Mouse (Mus musculus): ENCODE results near the gene Abcc5. TPM values are rescaled to one million over a fixed set of nuclear protein-coding genes. Genes with fewer than 3 reads are reported as not detected.

Abcc5 gene
- total and polyA plus RNA-seq, 2 experiments from 2014 or later: 26.0 to 64.3 TPM

DNA sequence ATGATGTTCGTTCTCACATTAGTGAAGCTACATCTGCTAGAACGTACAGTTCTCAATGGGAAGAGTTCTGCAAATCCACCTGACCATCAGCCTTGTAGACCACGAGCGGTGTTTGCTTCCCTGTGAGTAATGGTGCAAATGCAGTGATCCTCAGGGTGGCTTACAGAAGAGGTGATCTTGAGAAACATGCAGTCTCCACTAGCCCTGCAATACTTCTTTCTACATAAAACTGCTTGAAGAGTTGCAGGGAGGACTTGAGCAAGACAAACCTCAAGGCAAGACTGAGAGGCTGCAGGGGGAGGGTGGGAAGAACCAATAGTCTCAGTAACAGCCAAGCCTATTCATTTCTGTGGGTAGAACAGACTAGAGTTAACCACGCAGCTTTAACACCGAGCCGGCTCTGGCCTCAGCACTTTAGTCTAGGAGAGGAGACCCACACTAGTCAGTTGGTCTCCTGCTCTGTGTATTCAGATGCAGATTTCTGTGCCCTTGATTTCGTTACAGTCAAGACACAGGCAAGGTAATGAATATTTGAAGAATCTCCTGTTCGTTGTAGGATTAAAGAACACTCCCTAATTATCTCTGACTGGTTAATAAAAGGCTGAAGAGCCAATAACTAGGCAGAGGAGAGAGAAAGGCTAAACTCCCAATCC, 66.4 kb downstream of the Abcc5 start:
- 85% methylated on average over 9 of the region's 9 CpGs for WGBS
- no peak for DNase-seq (ENCODE audit: low spot score)
- no peaks in the 10 kb centered on the region for H3K27me3 ChIP-seq (ENCODE audit: control insufficient read depth, insufficient read depth, low read length)
- TF ChIP-seq CTCF (IDR thresholded peaks at IDR 0.05; ENCODE audit: low read depth) (no peak), EP300 (IDR thresholded peaks at IDR 0.05; ENCODE audit: low read depth) (no peak)
- ATAC-seq (ENCODE audit: insufficient read depth, low read depth): no peak
- H3K27ac ChIP-seq (ENCODE audit: low read depth): no peak overlapping the region
- H3K4me2 ChIP-seq (ENCODE audit: low read depth, low read length): no peak overlapping the region
- H3K9ac ChIP-seq (replicated peaks; ENCODE audit: low read depth, low read length): no peak overlapping the region
- H3K4me1 ChIP-seq (ENCODE audit: control insufficient read depth, insufficient read depth): no peaks in the 10 kb centered on the region
- peaks cover 77% of the 10 kb centered on the region for H3K36me3 ChIP-seq (replicated peaks; ENCODE audit: control insufficient read depth, insufficient read depth, low read length)
- H3K4me3 ChIP-seq (ENCODE audit: low read depth, low read length): no peak overlapping the region
- H3K9me3 ChIP-seq (replicated peaks; ENCODE audit: control insufficient read depth, low read length): no peaks in the 10 kb centered on the region

DNA sequence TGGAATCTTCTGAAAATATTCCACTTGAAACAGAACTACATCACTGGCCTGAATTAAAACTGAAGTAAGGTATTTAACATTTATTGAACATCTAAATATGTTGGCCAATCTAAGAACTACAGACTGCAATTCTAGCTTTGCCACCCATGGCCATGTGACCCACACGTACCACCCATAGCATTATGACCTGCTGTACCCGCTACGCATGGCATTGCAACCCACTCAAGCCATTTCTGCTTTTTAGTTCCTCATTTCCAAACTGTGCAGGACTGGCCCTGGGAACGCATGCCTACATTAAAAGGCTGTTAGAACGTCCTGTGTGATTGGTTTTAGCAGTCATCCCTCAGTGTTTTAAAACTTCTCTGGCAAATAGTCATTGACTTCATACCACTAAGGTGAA, 68.4 kb downstream of the Abcc5 start:
- TF ChIP-seq EP300 (IDR thresholded peaks at IDR 0.05; ENCODE audit: low read depth) (no peak), CTCF (IDR thresholded peaks at IDR 0.05; ENCODE audit: low read depth) (no peak)
- no peak overlapping the region for H3K27ac ChIP-seq (ENCODE audit: low read depth)

DNA sequence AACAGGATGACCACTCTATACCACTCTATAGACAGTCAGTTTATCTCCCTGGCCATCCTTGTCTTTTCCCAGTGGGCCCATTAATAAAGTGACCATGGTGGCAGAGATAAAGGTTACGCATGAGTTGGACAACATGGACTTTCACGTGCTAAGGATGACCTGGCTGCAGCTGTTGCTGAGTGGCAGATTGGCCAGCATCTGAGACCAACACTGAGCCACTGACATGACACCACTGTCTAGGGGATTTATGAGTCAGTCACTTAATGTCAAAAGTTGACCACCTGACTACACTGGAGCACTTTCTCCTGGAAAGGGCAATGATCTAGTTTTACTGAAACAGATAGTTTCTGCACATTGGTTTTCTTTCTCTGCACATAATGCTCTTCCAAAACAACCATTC, 71.4 kb downstream of the Abcc5 start:
- H3K4me2 ChIP-seq (ENCODE audit: low read depth, low read length): no peak overlapping the region
- no peak overlapping the region for H3K4me3 ChIP-seq (ENCODE audit: low read depth, low read length)
- 86% methylated on average over 2 of the region's 2 CpGs for WGBS
- H3K27me3 ChIP-seq (ENCODE audit: control insufficient read depth, insufficient read depth, low read length): no peaks in the 10 kb centered on the region
- H3K36me3 ChIP-seq (replicated peaks; ENCODE audit: control insufficient read depth, insufficient read depth, low read length): peaks cover 65% of the 10 kb centered on the region
- H3K27ac ChIP-seq (ENCODE audit: low read depth): no peak overlapping the region
- TF ChIP-seq EP300 (IDR thresholded peaks at IDR 0.05; ENCODE audit: low read depth) (no peak), CTCF (IDR thresholded peaks at IDR 0.05; ENCODE audit: low read depth) (no peak)
- no peaks in the 10 kb centered on the region for H3K9me3 ChIP-seq (replicated peaks; ENCODE audit: control insufficient read depth, low read length)
- H3K9ac ChIP-seq (replicated peaks; ENCODE audit: low read depth, low read length): no peak overlapping the region
- no peaks in the 10 kb centered on the region for H3K4me1 ChIP-seq (ENCODE audit: control insufficient read depth, insufficient read depth)
- ATAC-seq (ENCODE audit: insufficient read depth, low read depth): no peak
- DNase-seq (ENCODE audit: low spot score): no peak

More for the DNA sequence above, 68.4 kb downstream of the Abcc5 start:
- Histone ChIP-seq H3K4me1 (ENCODE audit: control insufficient read depth, insufficient read depth) (no peaks in the 10 kb centered on the region), H3K4me3 (ENCODE audit: low read depth, low read length) (no peak overlapping the region), H3K36me3 (replicated peaks; ENCODE audit: control insufficient read depth, insufficient read depth, low read length) (peaks cover 70% of the 10 kb centered on the region), H3K9ac (replicated peaks; ENCODE audit: low read depth, low read length) (no peak overlapping the region), H3K9me3 (replicated peaks; ENCODE audit: control insufficient read depth, low read length) (no peaks in the 10 kb centered on the region), H3K27me3 (ENCODE audit: control insufficient read depth, insufficient read depth, low read length) (no peaks in the 10 kb centered on the region), H3K4me2 (ENCODE audit: low read depth, low read length) (no peak overlapping the region)
- DNase-seq (ENCODE audit: low spot score) (no peak), ATAC-seq (ENCODE audit: insufficient read depth, low read depth) (no peak)
- 91% methylated on average over 5 of the region's 5 CpGs for WGBS

DNA sequence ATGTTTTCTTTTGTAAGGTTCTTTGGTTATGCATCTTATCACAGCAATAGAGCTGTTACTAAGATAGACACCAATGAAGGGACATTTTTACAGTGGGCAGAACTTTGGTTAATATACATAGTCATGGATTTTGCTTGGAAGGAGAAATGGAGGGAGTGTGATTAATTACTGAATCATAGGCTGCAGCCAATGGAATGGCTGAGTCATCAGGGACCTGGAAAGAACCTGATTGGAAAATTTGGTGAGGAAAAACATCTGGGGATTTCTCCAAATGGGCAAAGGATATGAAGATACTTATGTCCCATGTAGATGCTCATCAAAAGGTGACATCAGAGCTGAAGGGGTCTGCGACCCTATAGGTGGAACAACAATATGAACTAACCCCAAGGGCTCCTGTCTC, 72.2 kb downstream of the Abcc5 start:
- TF ChIP-seq CTCF (IDR thresholded peaks at IDR 0.05; ENCODE audit: low read depth): no peak
- DNase-seq (ENCODE audit: low spot score): no peak
- no peaks in the 10 kb centered on the region for H3K9me3 ChIP-seq (replicated peaks; ENCODE audit: control insufficient read depth, low read length)
- no peak overlapping the region for H3K4me3 ChIP-seq (ENCODE audit: low read depth, low read length)
- no peak overlapping the region for H3K27ac ChIP-seq (ENCODE audit: low read depth)
- WGBS: 100% methylated on average over 1 of the region's 1 CpGs
- ATAC-seq (ENCODE audit: insufficient read depth, low read depth): no peak
- H3K27me3 ChIP-seq (ENCODE audit: control insufficient read depth, insufficient read depth, low read length): no peaks in the 10 kb centered on the region
- peaks cover 64% of the 10 kb centered on the region for H3K36me3 ChIP-seq (replicated peaks; ENCODE audit: control insufficient read depth, insufficient read depth, low read length)
- no peaks in the 10 kb centered on the region for H3K4me1 ChIP-seq (ENCODE audit: control insufficient read depth, insufficient read depth)
- H3K4me2 ChIP-seq (ENCODE audit: low read depth, low read length): no peak overlapping the region
- no peak overlapping the region for H3K9ac ChIP-seq (replicated peaks; ENCODE audit: low read depth, low read length)

DNA sequence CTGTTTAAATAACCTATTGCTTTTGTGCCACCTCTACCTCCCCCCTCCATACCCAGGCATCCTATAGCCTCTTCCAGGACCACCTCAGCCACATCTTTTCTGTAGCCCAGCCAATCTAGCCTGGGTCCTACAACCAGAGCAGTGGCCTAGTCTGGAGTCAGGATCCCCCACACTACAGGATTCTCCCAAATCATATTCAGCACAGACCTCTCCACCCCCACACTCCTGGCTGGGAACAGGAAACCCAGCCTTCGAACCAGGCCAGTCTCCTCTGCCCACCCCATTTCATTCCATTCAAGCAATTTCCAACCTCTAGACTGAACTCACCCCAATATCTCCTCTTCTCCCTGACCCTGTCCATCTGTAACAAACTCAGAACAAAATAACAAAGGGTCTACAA, 80.7 kb downstream of the Abcc5 start:
- no peak for ATAC-seq (ENCODE audit: insufficient read depth, low read depth)
- 57% methylated on average over 1 of the region's 1 CpGs for WGBS
- TF ChIP-seq EP300 (IDR thresholded peaks at IDR 0.05; ENCODE audit: low read depth) (no peak), CTCF (IDR thresholded peaks at IDR 0.05; ENCODE audit: low read depth) (no peak)

DNA sequence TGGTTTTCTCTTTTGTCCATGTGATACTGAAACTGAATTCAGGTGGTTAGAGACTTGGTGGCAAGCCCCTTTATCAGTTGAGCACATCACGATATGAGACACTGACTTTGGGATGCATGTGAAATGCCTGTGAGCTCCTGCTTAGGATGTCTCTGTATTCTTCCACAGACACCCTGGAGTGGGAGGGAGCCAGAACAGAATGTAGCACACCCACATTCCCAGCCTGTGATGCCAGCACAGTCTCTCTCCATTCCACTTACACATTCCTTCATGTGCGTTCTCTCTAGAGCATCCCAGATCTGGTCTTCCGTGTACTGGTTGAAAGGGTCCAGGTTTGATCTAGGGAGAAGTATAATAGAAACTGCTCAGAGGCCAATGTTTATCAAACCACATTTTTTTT, 87.6 kb downstream of the Abcc5 start:
- no peak for ATAC-seq (ENCODE audit: insufficient read depth, low read depth)
- Histone ChIP-seq H3K4me3 (ENCODE audit: low read depth, low read length) (no peak overlapping the region), H3K4me1 (ENCODE audit: control insufficient read depth, insufficient read depth) (no peaks in the 10 kb centered on the region), H3K9me3 (replicated peaks; ENCODE audit: control insufficient read depth, low read length) (no peaks in the 10 kb centered on the region), H3K36me3 (replicated peaks; ENCODE audit: control insufficient read depth, insufficient read depth, low read length) (peaks cover 69% of the 10 kb centered on the region), H3K9ac (replicated peaks; ENCODE audit: low read depth, low read length) (no peak overlapping the region), H3K27me3 (ENCODE audit: control insufficient read depth, insufficient read depth, low read length) (no peaks in the 10 kb centered on the region), H3K4me2 (ENCODE audit: low read depth, low read length) (no peak overlapping the region), H3K27ac (ENCODE audit: low read depth) (no peak overlapping the region)
- 68% methylated on average over 3 of the region's 3 CpGs for WGBS
- DNase-seq (ENCODE audit: low spot score): no peak
- TF ChIP-seq CTCF (IDR thresholded peaks at IDR 0.05; ENCODE audit: low read depth) (no peak), EP300 (IDR thresholded peaks at IDR 0.05; ENCODE audit: low read depth) (no peak)

More for the DNA sequence above, 80.7 kb downstream of the Abcc5 start:
- no peaks in the 10 kb centered on the region for H3K27me3 ChIP-seq (ENCODE audit: control insufficient read depth, insufficient read depth, low read length)
- no peak overlapping the region for H3K9ac ChIP-seq (replicated peaks; ENCODE audit: low read depth, low read length)
- H3K4me2 ChIP-seq (ENCODE audit: low read depth, low read length): no peak overlapping the region
- peaks cover 52% of the 10 kb centered on the region for H3K36me3 ChIP-seq (replicated peaks; ENCODE audit: control insufficient read depth, insufficient read depth, low read length)
- no peaks in the 10 kb centered on the region for H3K9me3 ChIP-seq (replicated peaks; ENCODE audit: control insufficient read depth, low read length)
- no peak overlapping the region for H3K4me3 ChIP-seq (ENCODE audit: low read depth, low read length)
- H3K27ac ChIP-seq (ENCODE audit: low read depth): no peak overlapping the region
- no peak for DNase-seq (ENCODE audit: low spot score)
- H3K4me1 ChIP-seq (ENCODE audit: control insufficient read depth, insufficient read depth): no peaks in the 10 kb centered on the region

Measured in heart, postnatal 0 days (tissue).